Mouse (Mus musculus): ENCODE data around the gene Map1s.

Gene Map1s

DNA sequence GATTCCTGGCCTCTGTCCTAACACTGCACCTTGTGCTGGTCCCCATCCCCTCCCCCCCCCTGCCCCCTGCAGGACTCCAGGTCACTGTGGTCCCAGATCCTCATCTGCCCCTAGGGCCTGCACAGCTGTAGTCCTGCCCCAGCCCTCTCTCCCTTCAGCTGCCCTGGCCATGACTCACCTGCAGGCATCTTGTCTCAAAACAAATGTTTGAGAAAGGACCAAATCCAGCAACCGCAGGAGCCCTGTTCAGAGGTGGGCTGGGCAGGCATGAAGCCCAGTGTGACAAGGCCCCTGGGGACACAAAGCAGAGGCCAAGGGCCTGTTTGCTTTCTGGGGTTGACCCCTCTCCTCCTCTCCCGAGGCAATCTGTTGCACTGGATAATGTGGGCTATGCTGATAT lies 27.6 kb upstream of the Map1s start:
- in situ Hi-C loops (cut with MboI, MseI) = no loop called here

DNA sequence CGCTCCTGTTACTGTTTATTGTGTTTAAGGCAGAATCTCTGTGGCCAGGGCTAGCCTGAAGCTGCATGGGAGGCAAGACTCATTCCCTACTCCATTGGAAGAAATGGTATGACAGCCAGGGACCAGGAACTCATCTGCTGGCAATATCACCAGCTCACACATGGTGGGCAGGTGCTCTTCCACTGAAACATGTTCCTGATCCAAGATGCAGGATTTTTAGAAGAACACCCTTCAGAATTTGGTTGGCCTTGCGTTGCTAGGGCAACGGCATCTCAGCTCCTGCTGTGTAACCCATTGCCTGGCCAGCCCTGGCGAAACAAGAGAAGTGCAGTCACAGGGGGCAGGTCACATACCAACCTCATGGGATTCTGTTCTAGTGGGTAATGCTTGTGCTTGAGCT lies 26.2 kb upstream of the Map1s start:
- in situ Hi-C loops (cut with MboI, MseI) = no loop called here

GRCm38 (mm10) chr8:70880126-70880525 lies 25.6 kb upstream of the Map1s start:
- in situ Hi-C loops (cut with MboI, MseI) = no loop called here

GRCm38 (mm10) chr8:70880546-70880945 lies 25.2 kb upstream of the Map1s start:
- in situ Hi-C loops (cut with MboI, MseI) = no loop called here

- in situ Hi-C loops (cut with MboI, MseI) = no loop called here
Measured at GRCm38 (mm10) chr8:70884186-70884585, 21.5 kb upstream of the Map1s start.

DNA sequence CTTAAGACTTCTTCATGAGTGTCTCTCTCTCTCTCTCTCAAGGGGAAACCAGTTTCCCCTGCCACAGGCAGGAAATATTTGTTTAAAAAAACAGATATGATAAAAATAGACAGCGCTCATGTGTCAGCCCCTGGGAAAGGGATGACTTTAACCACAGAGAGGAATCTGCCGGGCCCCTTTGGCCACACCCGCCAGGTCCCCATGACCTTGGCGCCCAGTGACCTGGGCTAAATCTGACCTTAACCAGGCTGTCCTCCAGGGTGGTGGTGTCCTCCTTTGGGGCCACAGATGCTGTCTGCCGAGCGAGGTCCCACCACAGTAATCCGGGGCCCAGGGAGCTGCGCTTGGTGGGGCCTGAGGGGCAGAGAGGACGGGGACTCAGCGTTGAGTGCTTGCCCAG lies 21.0 kb upstream of the Map1s start:
- in situ Hi-C loops (cut with MboI, MseI) = no loop called here

- in situ Hi-C loops (cut with MboI, MseI) = no loop called here
Measured at GRCm38 (mm10) chr8:70885612-70886011, 20.1 kb upstream of the Map1s start.

DNA sequence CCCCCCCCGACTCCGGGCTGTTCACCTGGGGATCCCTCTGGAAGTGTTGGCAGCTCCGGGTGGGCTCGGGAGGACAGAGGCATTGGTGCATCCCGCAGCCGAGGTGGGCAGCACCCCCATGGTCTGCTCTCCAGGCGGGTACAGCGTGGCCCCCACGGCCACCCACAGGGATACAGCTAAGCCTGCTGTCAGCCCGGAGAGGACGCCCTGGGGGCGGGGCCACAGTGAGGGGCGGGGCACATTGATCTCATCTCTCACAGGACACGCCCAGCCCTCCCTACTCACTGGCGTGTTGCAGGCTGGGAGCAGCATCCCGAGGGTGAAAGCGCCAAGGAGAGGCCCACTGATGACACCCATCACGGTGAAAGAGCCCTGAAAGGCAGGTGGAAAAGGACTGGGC lies 18.1 kb upstream of the Map1s start:
- in situ Hi-C loops (cut with MboI, MseI) = no loop called here

DNA sequence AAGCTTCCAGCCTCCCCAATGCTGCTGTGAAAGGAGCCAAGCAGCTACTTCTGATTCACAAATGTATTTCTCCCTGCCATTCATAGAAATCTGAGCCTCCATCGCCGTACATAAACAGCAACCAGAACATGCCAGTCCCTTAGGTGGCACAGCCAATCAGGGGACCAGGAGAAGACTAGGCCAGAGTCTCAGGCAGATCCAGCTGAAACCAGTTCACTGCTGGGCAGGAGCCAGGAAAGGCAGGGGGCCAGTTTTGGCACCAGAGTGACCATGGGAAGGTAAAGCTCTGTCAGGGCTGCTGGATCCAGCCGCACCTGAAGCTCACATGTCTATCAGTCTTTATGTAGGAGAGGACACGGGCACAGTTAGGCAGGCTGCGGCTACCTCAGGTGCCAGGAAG lies 15.1 kb upstream of the Map1s start:
- in situ Hi-C loops (cut with MboI, MseI) = loop anchor here (10.0 kb wide), 1 partner anchor 1034 kb away; no protein-coding TSS in a partner anchor

GRCm38 (mm10) chr8:70891356-70891755 lies 14.4 kb upstream of the Map1s start:
- in situ Hi-C loops (cut with MboI, MseI) = loop anchor here (10.0 kb wide), 1 partner anchor 1033 kb away; no protein-coding TSS in a partner anchor

DNA sequence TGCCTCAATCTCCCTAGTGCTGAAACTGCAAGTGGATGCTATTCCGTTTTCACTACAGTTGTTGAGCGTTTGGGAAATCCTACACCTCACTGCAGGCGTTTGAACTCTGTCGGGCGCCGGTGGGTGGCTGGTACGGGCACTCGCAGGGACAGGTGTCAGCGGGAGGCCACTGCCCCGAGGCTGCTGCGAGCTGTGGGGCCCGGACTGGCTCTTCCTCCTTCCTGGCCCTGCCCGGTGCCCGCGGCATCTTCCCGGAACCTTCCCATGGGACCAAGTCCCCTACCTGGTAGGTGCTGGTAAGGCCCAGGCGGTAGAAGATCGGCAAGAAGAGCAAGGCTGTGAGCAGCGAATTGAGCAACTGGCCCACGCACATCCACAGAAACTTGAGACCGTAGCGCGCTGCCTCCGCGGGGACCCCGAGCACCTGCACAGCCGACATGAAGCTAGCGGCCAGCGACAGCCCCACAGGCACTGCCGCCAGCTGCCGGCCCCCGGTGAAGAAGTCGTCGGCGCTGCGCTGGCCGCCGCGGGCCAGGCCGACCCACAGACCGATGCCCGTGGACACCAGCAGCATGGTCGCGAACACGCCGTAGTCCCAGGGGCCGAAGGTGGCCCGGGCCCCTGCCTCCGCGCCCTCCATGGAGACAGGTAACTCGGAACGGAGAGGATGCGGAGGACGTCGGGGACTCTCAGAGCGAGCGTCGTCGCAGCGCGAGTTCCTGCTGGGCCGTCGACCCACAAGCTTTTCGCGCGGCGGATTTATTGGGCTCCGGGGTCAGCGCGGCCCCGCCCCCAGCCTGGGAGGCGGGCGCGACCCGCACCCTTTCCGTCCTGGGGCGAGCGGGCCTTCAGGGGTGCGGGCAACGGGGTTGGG lies 13.5 kb upstream of the Map1s start, which contains the start of gene Slc5a5:
TSS of gene Slc5a5 (minus strand) at position 736 of the 874 bp plus-strand sequence.
- in situ Hi-C loops (cut with MboI, MseI) = loop anchor here (10.0 kb wide), 1 partner anchor 1033 kb away; no protein-coding TSS in a partner anchor

DNA sequence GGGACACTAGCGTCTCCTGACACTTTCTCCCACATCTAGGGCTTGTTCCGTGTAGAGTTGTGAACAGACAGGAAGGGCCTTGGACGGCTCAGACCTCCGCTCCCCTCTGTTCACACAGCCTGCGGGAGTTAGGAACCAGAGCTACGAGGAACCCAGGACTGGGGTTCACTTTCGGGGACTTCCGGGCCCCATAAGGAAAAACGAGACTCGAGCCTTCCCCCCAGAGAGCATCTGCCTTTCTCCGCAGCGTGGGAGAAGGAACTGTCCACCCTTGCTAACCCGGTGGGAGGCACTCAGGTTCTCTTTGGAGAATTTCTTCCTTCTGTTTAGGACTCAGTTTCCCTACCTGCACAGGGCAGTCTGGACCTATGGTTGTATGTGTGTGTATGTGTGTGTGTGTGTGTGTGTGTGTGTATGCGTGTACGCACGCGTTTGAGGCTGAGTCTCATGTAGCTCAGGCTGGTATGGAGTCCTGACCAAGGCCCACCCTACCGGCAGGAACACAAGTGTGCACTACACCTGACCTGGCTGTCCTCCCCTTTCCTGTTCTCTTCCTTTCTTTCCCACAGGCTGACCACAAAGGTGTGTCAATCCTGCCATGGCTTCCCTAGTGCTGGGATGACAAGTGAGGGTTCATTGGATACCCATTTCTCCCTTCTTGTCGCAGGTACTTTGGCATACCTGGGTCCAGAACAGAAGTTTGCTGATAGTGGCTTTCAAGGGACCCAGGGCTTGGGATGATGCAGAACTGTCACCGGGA lies 12.7 kb upstream of the Map1s start:
- in situ Hi-C loops (cut with MboI, MseI) = loop anchor here (10.0 kb wide), 1 partner anchor 1032 kb away; no protein-coding TSS in a partner anchor

DNA sequence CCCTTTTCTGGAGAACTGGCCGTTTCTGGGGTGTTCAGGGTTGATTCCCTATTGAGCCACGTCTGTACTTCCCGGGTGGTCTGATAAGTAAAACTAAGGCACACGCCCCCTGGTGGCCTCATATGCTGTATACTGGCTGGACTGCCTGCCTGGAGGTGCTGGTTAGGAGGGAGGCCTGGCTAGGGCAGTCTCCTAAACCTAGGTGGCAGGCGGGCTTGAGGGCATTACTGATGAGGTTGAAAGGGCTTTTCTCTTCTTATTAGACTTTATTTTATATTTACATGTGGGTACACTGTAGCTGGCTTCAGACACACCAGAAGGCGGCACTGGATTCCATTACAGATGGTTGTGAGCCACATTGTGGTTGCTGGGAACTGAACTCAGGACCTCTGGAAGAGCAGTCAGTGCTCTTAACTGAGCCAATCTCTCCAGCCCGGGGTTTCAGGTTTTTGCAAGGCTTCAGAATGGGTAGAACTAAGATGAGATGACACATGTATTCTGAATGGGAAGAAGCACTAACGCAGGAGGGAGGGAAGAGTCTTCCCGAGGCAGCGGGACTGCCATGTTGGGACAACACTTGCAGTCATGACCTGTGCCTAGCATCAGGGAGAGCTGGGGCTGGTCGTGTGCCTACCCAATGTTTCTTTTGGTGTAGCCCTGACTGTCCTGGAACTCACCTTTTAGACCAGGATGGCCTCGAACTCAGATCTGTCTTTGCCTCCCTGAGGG lies 11.9 kb upstream of the Map1s start:
- in situ Hi-C loops (cut with MboI, MseI) = loop anchor here (10.0 kb wide), 1 partner anchor 1031 kb away; no protein-coding TSS in a partner anchor

DNA sequence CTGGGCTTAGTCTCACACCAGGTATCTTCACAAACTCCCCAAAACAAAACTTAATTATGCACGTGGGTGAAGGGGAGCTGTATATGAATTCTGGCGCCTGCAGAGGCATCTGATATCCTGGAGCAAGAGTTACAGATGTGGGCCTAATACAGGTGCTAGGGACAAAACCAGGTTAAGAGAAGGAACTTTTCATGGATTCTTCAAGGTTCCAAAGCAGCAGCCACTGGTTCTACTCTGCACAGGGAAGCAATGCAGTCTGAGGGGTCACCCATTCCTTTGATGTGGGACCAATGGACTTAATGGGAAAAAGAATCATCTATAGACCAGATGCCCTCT lies 11.4 kb upstream of the Map1s start:
- in situ Hi-C loops (cut with MboI, MseI) = loop anchor here (10.0 kb wide), 1 partner anchor 1030 kb away; no protein-coding TSS in a partner anchor

- in situ Hi-C loops (cut with MboI, MseI) = loop anchor here (5.0 to 10.0 kb wide), 2 partner anchors 592 to 1030 kb away; partner anchors contain the start of genes Ano8 and Gtpbp3
Measured at GRCm38 (mm10) chr8:70894771-70895545, 10.8 kb upstream of the Map1s start.

DNA sequence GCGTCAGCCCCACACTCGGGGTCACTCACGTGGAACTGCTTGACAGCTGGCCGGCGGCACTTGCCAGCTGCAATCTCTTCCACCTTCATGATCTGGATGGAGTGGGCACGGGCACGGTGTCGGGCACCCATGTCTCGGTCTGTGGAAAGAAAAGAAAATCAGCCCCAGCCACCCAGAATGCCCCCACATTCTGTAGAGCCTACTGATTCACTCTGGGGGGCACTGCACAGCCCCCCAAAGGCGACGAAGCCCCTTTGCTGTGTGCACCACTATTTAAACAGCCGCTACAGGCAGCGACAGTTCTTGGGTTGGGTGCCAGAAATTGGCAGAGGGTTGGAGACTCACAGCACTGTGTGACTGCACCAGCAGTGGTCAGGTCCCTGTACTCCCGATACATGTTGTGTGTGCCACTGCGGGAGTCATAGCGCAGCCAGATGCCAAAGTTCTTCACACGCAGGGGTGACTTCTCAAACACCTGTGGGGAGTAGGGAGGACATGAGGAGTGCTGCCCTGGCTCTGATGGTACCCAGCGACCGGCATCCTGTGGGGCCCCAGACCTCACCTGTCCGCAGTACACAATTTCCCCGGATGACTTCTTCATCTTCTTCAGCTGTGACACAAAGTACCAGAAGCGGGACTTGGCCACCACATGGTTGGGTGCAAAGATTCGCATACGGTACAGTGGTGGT lies 10.0 kb upstream of the Map1s start:
- in situ Hi-C loops (cut with MboI, MseI) = loop anchor here (5.0 to 10.0 kb wide), 2 partner anchors 592 to 1029 kb away; partner anchors contain the start of genes Ano8 and Gtpbp3

DNA sequence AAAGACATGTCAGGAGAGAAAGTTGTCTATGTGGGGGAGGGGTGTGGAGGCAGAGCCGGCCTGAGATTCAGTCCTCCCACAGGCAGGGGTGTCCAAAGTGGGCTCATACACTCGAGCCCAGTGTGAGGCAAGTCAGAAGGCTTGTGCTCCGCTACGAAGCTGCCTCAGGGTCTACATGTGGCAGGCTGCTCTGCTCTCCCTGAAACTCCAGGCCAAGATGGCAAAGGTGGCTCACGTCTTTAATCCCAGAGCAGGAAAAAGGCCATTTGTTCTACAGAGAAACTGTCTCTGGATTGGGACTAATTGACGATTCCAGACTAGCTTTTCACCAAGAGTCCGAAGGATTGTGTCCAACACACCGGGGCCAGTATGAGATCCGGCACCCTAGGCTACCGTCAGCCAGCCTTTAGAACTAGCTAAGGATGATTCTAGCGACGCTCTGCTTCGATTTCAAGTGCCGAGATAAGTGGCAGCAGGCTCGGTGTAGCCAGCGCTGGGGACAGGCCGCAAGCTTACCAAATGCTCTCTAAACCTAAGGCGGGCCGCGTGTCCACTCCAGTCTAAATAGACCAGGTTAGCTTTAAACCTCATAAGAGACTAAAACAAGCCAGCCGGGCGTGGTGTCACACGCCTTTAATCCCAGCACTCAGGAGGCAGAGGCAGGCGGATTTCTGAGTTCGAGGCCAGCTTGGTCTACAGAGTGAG lies 9.3 kb upstream of the Map1s start:
- in situ Hi-C loops (cut with MboI, MseI) = loop anchor here (5.0 to 10.0 kb wide), 2 partner anchors 591 to 1028 kb away; partner anchors contain the start of genes Ano8 and Gtpbp3

DNA sequence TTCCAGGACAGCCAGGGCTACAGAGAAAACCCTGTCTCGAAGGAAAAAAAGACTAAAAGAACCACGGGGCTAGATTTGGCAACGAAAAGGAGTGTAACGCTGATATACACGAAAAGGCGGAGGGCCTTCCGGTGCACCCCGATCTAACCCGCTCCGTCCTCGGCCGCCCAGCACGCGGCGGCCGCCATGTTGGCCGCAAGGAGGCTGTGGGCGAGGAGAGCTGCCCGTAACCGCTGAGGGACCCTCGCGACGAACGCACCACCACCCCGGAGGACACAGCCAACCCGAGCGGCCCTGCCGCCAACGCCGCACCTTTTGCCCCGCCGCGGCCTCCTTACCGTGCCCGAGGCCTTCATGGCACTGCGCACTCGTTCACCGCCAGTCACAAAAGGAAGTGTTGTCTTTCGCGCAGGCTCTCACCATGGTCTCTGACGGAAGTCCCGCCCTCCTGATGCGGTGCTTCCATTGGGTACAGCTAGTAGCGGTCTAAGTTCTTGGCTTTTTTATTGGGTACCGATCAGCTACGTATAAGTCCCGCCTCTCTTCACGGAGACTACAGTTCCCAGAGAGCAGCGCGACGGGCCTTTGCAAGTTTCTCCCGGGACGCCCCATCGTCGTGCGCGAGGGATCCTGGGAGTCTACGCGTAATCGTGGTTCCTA lies 8.6 kb upstream of the Map1s start, which contains the start of gene Rpl18a:
TSS of gene Rpl18a (minus strand) at position 392 of the 660 bp plus-strand sequence.
- in situ Hi-C loops (cut with MboI, MseI) = loop anchor here (5.0 to 10.0 kb wide), 2 partner anchors 590 to 1028 kb away; partner anchors contain the start of genes Ano8 and Gtpbp3
